Mouse (Mus musculus) forebrain, embryonic 11.5 days (tissue): Measurements from ENCODE around the gene Galnt3. TPM values are rescaled to one million over a fixed set of nuclear protein-coding genes. Genes with fewer than 3 reads are reported as not detected.

Experiments used
- ATAC-seq: fragments of 200-750 bp; cut with Nextera tagmentation; replicated peaks from 2 replicates; pipeline ENCODE4 v1.8.0; 2017; ENCODE audit warnings: moderate TSS enrichment; ENCODE audit not compliant: low FRiP score
- DNase-seq: peaks from one replicate; pipeline ENCODE4 v3.0.0-alpha.2; 2017; ENCODE audit warnings: low spot score
- H3K27ac ChIP-seq: fragments of 300-500 bp; sonication (generic); 2 replicates; pipeline ENCODE4 v1.5.1; 2014; ENCODE audit warnings: low read depth, low read length
- H3K27me3 ChIP-seq: fragments of 300-500 bp; sonication (generic); 2 replicates; pipeline ENCODE4 v1.6.1; 2014; ENCODE audit warnings: mild to moderate bottlenecking, low read length, mixed read lengths; ENCODE audit not compliant: control insufficient read depth, insufficient read depth
- H3K36me3 ChIP-seq: fragments of 300-500 bp; sonication (generic); 2 replicates; pipeline ENCODE4 v1.6.1; 2014; ENCODE audit warnings: mild to moderate bottlenecking, low read length, moderate library complexity, mixed read lengths; ENCODE audit not compliant: control insufficient read depth, insufficient read depth
- H3K4me1 ChIP-seq: fragments of 300-500 bp; sonication (generic); replicated peaks from 2 replicates; pipeline ENCODE4 v1.6.1; 2014; ENCODE audit warnings: low read length, mixed read lengths; ENCODE audit not compliant: control insufficient read depth, insufficient read depth
- H3K4me2 ChIP-seq: fragments of 300-500 bp; sonication (generic); 2 replicates; pipeline ENCODE4 v1.6.1; 2014; ENCODE audit warnings: low read depth, mild to moderate bottlenecking, low read length, moderate library complexity, mixed read lengths; ENCODE audit not compliant: severe bottlenecking
- H3K4me3 ChIP-seq: fragments of 300-500 bp; sonication (generic); 2 replicates; pipeline ENCODE4 v1.5.1; 2014; ENCODE audit warnings: low read depth, low read length
- H3K9ac ChIP-seq: fragments of 300-500 bp; sonication (generic); 2 replicates; pipeline ENCODE4 v1.6.1; 2014; ENCODE audit warnings: low read length
- H3K9me3 ChIP-seq: fragments of 300-500 bp; sonication (generic); 2 replicates; pipeline ENCODE4 v1.6.1; 2016; ENCODE audit warnings: low read length, mixed read lengths; ENCODE audit not compliant: control insufficient read depth
- WGBS: fragments of 180-500 bp; shearing (Covaris S2); extraction: QIAGEN DNeasy Blood & Tissue Kit; methylation state at CpG from one replicate; pipeline ENCODE4 v1.1.7; 2014; 5-methylcytosine and 5-hydroxymethylcytosine counted together
- polyA plus RNA-seq: library from polyadenylated mRNA; unstranded; fragments of >200 nt; fragmentation: Nextera tagmentation; extraction: Ambion mirVana; gene quantifications from 2 replicates; pipeline ENCODE4 v1.2.1, GENCODE M21; 2014

The Galnt3 gene
- polyA plus RNA-seq, 1 experiment from 2014 or later = 1.3 TPM

DNA sequence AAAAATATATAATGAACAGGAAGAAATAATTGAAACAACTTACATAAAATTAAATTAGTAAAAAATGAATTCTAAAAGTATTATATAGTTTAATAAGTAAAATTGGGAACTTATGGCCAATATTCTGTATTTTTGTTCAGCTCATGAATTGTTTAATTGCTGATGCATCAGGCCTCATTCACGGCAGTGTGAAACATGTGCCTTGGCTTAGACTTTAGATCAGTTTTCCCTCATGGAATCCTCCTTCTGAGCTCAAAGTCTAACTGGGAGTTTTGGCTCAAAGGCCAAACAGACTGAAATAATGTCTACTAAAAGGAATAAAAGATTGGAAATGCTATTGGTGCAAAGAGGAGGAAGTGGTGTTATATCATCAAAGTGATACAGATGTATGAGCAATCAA lies 2.7 kb upstream of the Galnt3 start:
- Histone ChIP-seq H3K9me3 (no peaks in the 10 kb centered on the region), H3K36me3 (no peaks in the 10 kb centered on the region), H3K4me1 (peaks cover 3% of the 10 kb centered on the region), H3K4me3 (no peak overlapping the region), H3K4me2 (no peak overlapping the region), H3K27ac (no peak overlapping the region), H3K27me3 (peaks cover 26% of the 10 kb centered on the region), H3K9ac (no peak overlapping the region)
- WGBS = 84% methylated on average over 1 of the region's 1 CpGs
- ATAC-seq = no peak
- DNase-seq = no peak

GRCm38 (mm10) chr2:66126936-66127335 lies 2.1 kb upstream of the Galnt3 start:
- no peak overlapping the region for H3K4me3 ChIP-seq
- no peak for DNase-seq
- no peak overlapping the region for H3K4me2 ChIP-seq
- no peak overlapping the region for H3K27ac ChIP-seq
- no peak overlapping the region for H3K9ac ChIP-seq
- ATAC-seq = no peak
- H3K9me3 ChIP-seq = no peaks in the 10 kb centered on the region
- H3K27me3 ChIP-seq = peaks cover 29% of the 10 kb centered on the region
- H3K36me3 ChIP-seq = no peaks in the 10 kb centered on the region
- H3K4me1 ChIP-seq = peaks cover 3% of the 10 kb centered on the region
- 92% methylated on average over 4 of the region's 4 CpGs for WGBS

GRCm38 (mm10) chr2:66123756-66124589 lies 821 bp downstream of the Galnt3 start:
- peak overlapping the region; percentile 52 for H3K9ac ChIP-seq
- H3K4me1 ChIP-seq = peaks cover 3% of the 10 kb centered on the region
- ATAC-seq = peak; percentile 74
- no peaks in the 10 kb centered on the region for H3K36me3 ChIP-seq
- H3K4me2 ChIP-seq = peak overlapping the region; percentile 100
- WGBS = under 1% methylated on average over 46 of the region's 57 CpGs
- peak overlapping the region; percentile 64 for H3K4me3 ChIP-seq
- no peak overlapping the region for H3K27ac ChIP-seq
- peak; percentile 67 for DNase-seq
- H3K9me3 ChIP-seq = no peaks in the 10 kb centered on the region
- peaks cover 29% of the 10 kb centered on the region for H3K27me3 ChIP-seq

DNA sequence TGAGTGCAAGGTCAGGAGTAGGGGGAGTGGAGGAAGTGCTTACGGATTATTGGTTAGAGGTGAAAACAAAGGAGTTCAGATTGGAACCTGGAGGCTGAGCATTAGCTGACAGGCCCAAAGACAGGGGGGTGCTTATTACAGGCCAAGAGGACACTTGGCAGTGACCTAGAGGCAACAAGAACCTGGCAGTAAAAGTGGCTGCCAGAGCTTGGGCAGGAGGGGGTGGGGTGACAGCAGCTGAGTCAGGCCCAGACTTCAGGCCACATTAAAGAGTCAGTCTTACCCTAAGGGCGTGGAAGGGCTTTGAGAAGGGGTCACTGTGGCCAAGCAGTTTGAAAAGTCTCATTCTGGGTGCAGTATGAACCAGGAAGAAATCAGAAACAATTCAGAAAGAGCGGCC lies 7.1 kb downstream of the Galnt3 start:
- 54% methylated on average over 3 of the region's 3 CpGs for WGBS
- Histone ChIP-seq H3K4me1 (no peaks in the 10 kb centered on the region), H3K4me3 (no peak overlapping the region), H3K36me3 (no peaks in the 10 kb centered on the region), H3K9ac (no peak overlapping the region), H3K4me2 (no peak overlapping the region), H3K27me3 (peaks cover 4% of the 10 kb centered on the region), H3K9me3 (no peaks in the 10 kb centered on the region), H3K27ac (no peak overlapping the region)
- ATAC-seq = no peak
- no peak for DNase-seq

DNA sequence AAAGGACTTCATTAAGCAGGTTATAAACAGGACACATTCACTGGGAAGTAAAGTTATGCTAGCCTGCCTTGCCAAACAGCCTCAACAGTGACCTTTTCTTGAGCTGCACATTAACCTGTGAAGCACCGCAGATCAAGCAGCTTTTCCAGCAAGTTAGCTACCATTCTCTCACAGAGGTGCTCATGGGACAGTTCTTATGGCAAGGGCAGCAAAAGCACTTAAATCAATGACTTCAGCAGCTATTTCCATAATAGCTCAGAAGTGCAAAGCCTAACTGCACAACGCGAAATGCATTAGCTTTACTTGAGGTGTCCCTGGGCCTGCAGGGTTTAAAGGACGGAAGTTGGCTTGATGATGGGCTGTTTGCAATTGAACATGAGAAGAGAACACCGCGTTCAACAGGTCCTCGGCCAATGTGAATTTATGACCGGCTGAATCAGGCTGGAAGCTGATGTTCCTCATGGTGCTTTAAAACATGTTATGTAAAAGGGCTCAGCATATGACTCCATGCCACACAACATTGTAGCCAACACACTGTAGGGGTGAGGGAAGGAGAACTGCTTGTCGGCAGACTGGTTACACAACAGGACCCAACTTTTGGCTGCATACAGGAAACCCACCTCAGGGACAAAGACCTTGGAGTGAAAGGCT lies 16.8 kb downstream of the Galnt3 start:
- DNase-seq (no peak), ATAC-seq (no peak)
- no peaks in the 10 kb centered on the region for H3K36me3 ChIP-seq
- H3K4me2 ChIP-seq = no peak overlapping the region
- no peaks in the 10 kb centered on the region for H3K27me3 ChIP-seq
- H3K4me1 ChIP-seq = no peaks in the 10 kb centered on the region
- no peaks in the 10 kb centered on the region for H3K9me3 ChIP-seq
- H3K9ac ChIP-seq = no peak overlapping the region
- 95% methylated on average over 9 of the region's 9 CpGs for WGBS
- H3K4me3 ChIP-seq = no peak overlapping the region
- no peak overlapping the region for H3K27ac ChIP-seq

DNA sequence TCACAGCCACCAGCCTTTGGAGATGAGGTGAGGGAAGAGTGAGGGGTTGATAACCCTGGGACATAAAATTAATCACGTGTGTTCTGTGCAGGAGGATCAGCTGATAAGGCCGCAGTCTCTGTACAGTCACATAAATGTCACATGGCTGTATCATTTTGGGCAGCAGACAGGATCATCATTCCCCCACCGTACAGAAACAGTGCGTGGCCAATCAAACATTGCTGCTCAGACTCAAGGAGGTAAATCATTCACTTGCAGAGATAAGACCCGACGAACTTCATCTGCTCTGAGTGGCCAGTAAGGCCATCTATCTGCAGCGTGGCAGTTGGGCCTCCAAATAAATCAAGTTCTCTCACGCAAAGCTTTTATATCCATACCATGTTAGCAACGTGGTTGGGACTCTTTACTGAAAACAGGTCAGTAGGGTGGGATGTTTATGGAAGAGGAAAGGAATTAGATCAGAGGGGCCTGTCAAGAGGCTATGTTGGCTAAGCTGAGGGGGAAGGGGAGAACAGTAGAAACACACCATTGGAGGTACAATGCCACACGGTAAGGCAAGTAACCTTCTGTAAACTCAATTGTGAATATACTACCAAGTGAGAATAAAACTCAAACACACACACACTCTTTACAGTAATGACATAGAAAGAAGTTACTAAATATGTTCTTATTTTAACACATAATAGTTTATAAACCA lies 20.9 kb downstream of the Galnt3 start:
- H3K27me3 ChIP-seq = no peaks in the 10 kb centered on the region
- no peaks in the 10 kb centered on the region for H3K9me3 ChIP-seq
- ATAC-seq (no peak), DNase-seq (no peak)
- H3K4me1 ChIP-seq = no peaks in the 10 kb centered on the region
- 88% methylated on average over 10 of the region's 10 CpGs for WGBS
- no peak overlapping the region for H3K4me3 ChIP-seq
- H3K36me3 ChIP-seq = no peaks in the 10 kb centered on the region
- H3K4me2 ChIP-seq = no peak overlapping the region
- no peak overlapping the region for H3K27ac ChIP-seq
- H3K9ac ChIP-seq = no peak overlapping the region

DNA sequence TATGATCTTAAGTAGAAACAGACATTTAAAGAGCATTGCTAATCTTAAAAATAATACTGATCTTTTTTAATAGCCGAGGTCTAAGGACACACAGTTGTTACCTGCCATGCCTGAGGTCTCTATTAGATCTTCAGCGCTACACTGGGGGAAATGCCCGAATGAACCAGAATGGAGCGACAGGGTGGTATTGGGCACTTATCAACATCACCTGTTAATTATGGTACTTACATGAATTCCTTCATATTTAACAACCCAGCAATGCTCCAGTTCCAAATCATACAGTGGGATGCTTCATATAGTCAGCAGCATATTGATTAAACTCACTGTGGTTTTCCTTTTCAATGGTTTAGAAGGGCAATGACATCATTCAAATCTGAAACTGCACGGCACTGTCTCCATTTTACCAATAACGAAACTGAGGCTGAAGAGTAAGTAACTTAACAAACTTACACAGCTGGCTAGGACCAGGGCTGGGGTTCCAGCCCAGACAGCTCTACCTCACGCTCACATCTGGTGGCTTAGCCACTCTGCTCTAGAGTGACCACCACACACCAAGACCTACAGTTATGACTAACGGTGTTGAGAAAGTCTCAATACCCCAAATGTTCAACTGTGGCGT lies 23.0 kb downstream of the Galnt3 start:
- H3K36me3 ChIP-seq = no peaks in the 10 kb centered on the region
- H3K4me3 ChIP-seq = no peak overlapping the region
- ATAC-seq (no peak), DNase-seq (no peak)
- no peak overlapping the region for H3K4me2 ChIP-seq
- no peaks in the 10 kb centered on the region for H3K27me3 ChIP-seq
- 92% methylated on average over 9 of the region's 9 CpGs for WGBS
- no peaks in the 10 kb centered on the region for H3K9me3 ChIP-seq
- no peak overlapping the region for H3K9ac ChIP-seq
- no peak overlapping the region for H3K27ac ChIP-seq
- peaks cover 6% of the 10 kb centered on the region; the same call in 1 of the 2 replicates for H3K4me1 ChIP-seq

DNA sequence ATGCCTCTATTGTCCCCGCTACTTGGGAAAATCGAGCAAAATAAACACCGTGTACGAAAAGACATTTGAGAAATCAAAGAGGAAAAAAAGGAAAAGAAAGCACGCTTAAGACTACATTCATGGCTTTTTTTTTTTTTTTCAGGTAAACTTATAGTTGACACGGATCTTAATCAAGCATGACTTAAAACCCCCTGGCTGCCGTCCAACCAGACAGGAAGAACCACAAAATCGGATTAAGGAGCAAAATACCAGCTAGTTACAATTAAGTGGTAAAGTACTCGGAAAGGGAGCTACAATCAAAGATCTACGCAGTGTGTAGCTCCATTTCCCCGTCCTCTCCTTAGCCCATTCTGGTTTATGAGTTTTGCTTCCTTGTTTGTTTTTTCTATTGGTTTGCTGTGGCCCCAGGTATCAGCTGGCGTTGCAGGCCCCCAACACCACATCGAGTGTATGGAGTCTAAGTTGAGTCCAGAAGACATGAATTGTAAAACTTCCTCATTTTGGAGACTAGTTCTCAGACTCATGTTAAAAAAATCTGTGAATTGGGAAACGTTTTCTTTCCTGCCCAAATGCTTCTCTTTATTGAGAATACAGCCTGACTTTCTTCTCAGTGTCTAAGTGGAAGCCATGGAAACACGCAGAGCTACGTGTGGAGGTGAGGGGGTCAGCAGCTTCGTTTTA lies 24.0 kb downstream of the Galnt3 start:
- Histone ChIP-seq H3K4me3 (no peak overlapping the region), H3K9me3 (no peaks in the 10 kb centered on the region), H3K9ac (no peak overlapping the region), H3K4me2 (no peak overlapping the region), H3K27ac (no peak overlapping the region), H3K27me3 (no peaks in the 10 kb centered on the region), H3K36me3 (no peaks in the 10 kb centered on the region), H3K4me1 (peaks cover 6% of the 10 kb centered on the region; the same call in 1 of the 2 replicates)
- ATAC-seq (no peak), DNase-seq (no peak)
- 80% methylated on average over 17 of the region's 17 CpGs for WGBS
